Mouse (Mus musculus): ENCODE measurements around the gene Nubp2. TPM values are rescaled to one million over a fixed set of nuclear protein-coding genes. Genes with fewer than 3 reads are reported as not detected.

The Nubp2 gene
- 42.6 and 58.2 TPM in 2 replicates for polyA plus RNA-seq (2021; fragmentation: Nextera tagmentation)
- long read RNA-seq, experiment 1, transcript Nubp2-215 (7 exons, 950 nt), result minor isoform, 17 of 195 reads
- long read RNA-seq, experiment 1, transcript Nubp2-205 (6 exons, 1,224 nt), result minor isoform, 10 of 195 reads
- long read RNA-seq, experiment 1, transcript Nubp2-207 (7 exons, 1,445 nt), result minor isoform, 11 of 195 reads
- long read RNA-seq, experiment 1, transcript Nubp2-201 (7 exons, 1,427 nt), result major isoform, 125 of 195 reads
- long read RNA-seq, experiment 1, partial matches to known transcripts, result 6 of 195 reads
- long read RNA-seq, experiment 1, other reads (novel, unspliced or antisense), result 18 of 195 reads
- long read RNA-seq, experiment 2, transcript Nubp2-201 (7 exons, 1,427 nt), result major isoform, 36 of 65 reads
- long read RNA-seq, experiment 2, transcript Nubp2-215 (7 exons, 950 nt), result minor isoform, 6 of 65 reads
- long read RNA-seq, experiment 2, transcript Nubp2-205 (6 exons, 1,224 nt), result minor isoform, 6 of 65 reads
- long read RNA-seq, experiment 2, partial matches to known transcripts, result 7 of 65 reads
- long read RNA-seq, experiment 2, other reads (novel, unspliced or antisense), result 4 of 65 reads

GRCm38 (mm10) chr17:24886134-24886931 lies at the start of gene Nubp2, which contains the start of gene Spsb3:
TSS of gene Nubp2 (minus strand) at chr17:24886349.
TSS of gene Spsb3 (plus strand) at chr17:24886643.

GRCm38 (mm10) chr17:24896241-24896992 lies 10.3 kb upstream of the Nubp2 start, which contains the start of gene Nme3:
TSS of gene Nme3 (plus strand) at chr17:24896500.

GRCm38 (mm10) chr17:24894995-24895547 lies 8.9 kb upstream of the Nubp2 start, which contains the start of the genes Eme2 and Mrps34:
TSS of gene Eme2 (minus strand) at chr17:24895087.
TSS of gene Mrps34 (plus strand) at chr17:24895116.

GRCm38 (mm10) chr17:24865776-24866175 lies 20.4 kb downstream of the Nubp2 start, which contains the start of gene Igfals:
TSS of gene Igfals (plus strand) at chr17:24865997.

GRCm38 (mm10) chr17:24850065-24850772 lies 35.9 kb downstream of the Nubp2 start, which contains the start of gene Fahd1:
TSS of gene Fahd1 (minus strand) at chr17:24850364.

GRCm38 (mm10) chr17:24839842-24840241 lies 46.3 kb downstream of the Nubp2 start, which contains the start of gene Hagh:
TSS of gene Hagh (plus strand) at chr17:24840143.

Other genes starting within 250 kb of the Nubp2 start
- gene Slc9a3r2, start 236.0 kb downstream of the Nubp2 start, polyA plus RNA-seq (2021; fragmentation: Nextera tagmentation), result 39.3 and 41.9 TPM in 2 replicates
- 0.47 and 0.65 TPM in 2 replicates for gene Npw, start 227.9 kb downstream of the Nubp2 start, polyA plus RNA-seq (2021; fragmentation: Nextera tagmentation)
- 1.3 and 2.4 TPM in 2 replicates for gene Zfp598, start 216.7 kb downstream of the Nubp2 start, polyA plus RNA-seq (2021; fragmentation: Nextera tagmentation)
- 282 and 371 TPM in 2 replicates for gene Syngr3, start 196.4 kb downstream of the Nubp2 start, polyA plus RNA-seq (2021; fragmentation: Nextera tagmentation)
- gene Gfer, start 190.2 kb downstream of the Nubp2 start, polyA plus RNA-seq (2021; fragmentation: Nextera tagmentation), result 33.0 and 34.1 TPM in 2 replicates
- gene Noxo1, start 190.1 kb downstream of the Nubp2 start, polyA plus RNA-seq (2021; fragmentation: Nextera tagmentation), result 0.98 and 1.1 TPM in 2 replicates
- gene Tbl3, start 178.7 kb downstream of the Nubp2 start, polyA plus RNA-seq (2021; fragmentation: Nextera tagmentation), result 15.2 and 20.2 TPM in 2 replicates
- gene Rnf151, start 168.3 kb downstream of the Nubp2 start, polyA plus RNA-seq (2021; fragmentation: Nextera tagmentation), result not detected in 2 replicates
- gene Rps2, start 168.2 kb downstream of the Nubp2 start, polyA plus RNA-seq (2021; fragmentation: Nextera tagmentation), result 1,532 and 1,546 TPM in 2 replicates
- gene Ndufb10, start 161.9 kb downstream of the Nubp2 start, polyA plus RNA-seq (2021; fragmentation: Nextera tagmentation), result 938 and 1,009 TPM in 2 replicates
- 0.19 and 0.53 TPM in 2 replicates for gene Rpl3l, start 158.5 kb downstream of the Nubp2 start, polyA plus RNA-seq (2021; fragmentation: Nextera tagmentation)
- 6.8 and 17.1 TPM in 2 replicates for gene Msrb1, start 149.7 kb downstream of the Nubp2 start, polyA plus RNA-seq (2021; fragmentation: Nextera tagmentation)
- 0.55 and 0.97 TPM in 2 replicates for gene Hs3st6, start 133.4 kb downstream of the Nubp2 start, polyA plus RNA-seq (2021; fragmentation: Nextera tagmentation)
- not detected in 2 replicates for gene Meiob, start 82.1 kb downstream of the Nubp2 start, polyA plus RNA-seq (2021; fragmentation: Nextera tagmentation)
- gene Hagh, start 46.2 kb downstream of the Nubp2 start, polyA plus RNA-seq (2021; fragmentation: Nextera tagmentation), result 287 and 337 TPM in 2 replicates
- gene Fahd1, start 36.0 kb downstream of the Nubp2 start, polyA plus RNA-seq (2021; fragmentation: Nextera tagmentation), result 21.7 and 24.4 TPM in 2 replicates
- gene Igfals, start 20.4 kb downstream of the Nubp2 start, polyA plus RNA-seq (2021; fragmentation: Nextera tagmentation), result not detected in 2 replicates
- gene Spsb3, start 294 bp upstream of the Nubp2 start, polyA plus RNA-seq (2021; fragmentation: Nextera tagmentation), result 84.9 and 110 TPM in 2 replicates
- gene Eme2, start 8.7 kb upstream of the Nubp2 start, polyA plus RNA-seq (2021; fragmentation: Nextera tagmentation), result 15.5 and 16.2 TPM in 2 replicates
- gene Mrps34, start 8.8 kb upstream of the Nubp2 start, polyA plus RNA-seq (2021; fragmentation: Nextera tagmentation), result 130 and 171 TPM in 2 replicates
- gene Nme3, start 10.2 kb upstream of the Nubp2 start, polyA plus RNA-seq (2021; fragmentation: Nextera tagmentation), result 117 and 135 TPM in 2 replicates
- 49.2 and 62.4 TPM in 2 replicates for gene Mapk8ip3, start 50.6 kb upstream of the Nubp2 start, polyA plus RNA-seq (2021; fragmentation: Nextera tagmentation)
- 3.8 and 5.3 TPM in 2 replicates for gene Jpt2, start 74.3 kb upstream of the Nubp2 start, polyA plus RNA-seq (2021; fragmentation: Nextera tagmentation)
- 4.1 and 9.0 TPM in 2 replicates for gene Cramp1l, start 129.4 kb upstream of the Nubp2 start, polyA plus RNA-seq (2021; fragmentation: Nextera tagmentation)
- 3.1 and 4.2 TPM in 2 replicates for gene Ift140, start 129.7 kb upstream of the Nubp2 start, polyA plus RNA-seq (2021; fragmentation: Nextera tagmentation)
- gene Tmem204, start 197.2 kb upstream of the Nubp2 start, polyA plus RNA-seq (2021; fragmentation: Nextera tagmentation), result 12.0 and 13.3 TPM in 2 replicates
- 7.1 and 7.9 TPM in 2 replicates for gene Telo2, start 229.6 kb upstream of the Nubp2 start, polyA plus RNA-seq (2021; fragmentation: Nextera tagmentation)
- not detected in 2 replicates for gene Ptx4, start 234.4 kb upstream of the Nubp2 start, polyA plus RNA-seq (2021; fragmentation: Nextera tagmentation)
- gene Clcn7, start 247.0 kb upstream of the Nubp2 start, polyA plus RNA-seq (2021; fragmentation: Nextera tagmentation), result 25.3 and 35.1 TPM in 2 replicates

Data from left cerebral cortex, adult 6 months (tissue).